Mouse (Mus musculus): ENCODE measurements around the gene Ptpn21. TPM values are rescaled to one million over a fixed set of nuclear protein-coding genes. Genes with fewer than 3 reads are reported as not detected.

The Ptpn21 gene
- 5.3 and 6.1 TPM in 2 replicates for polyA plus RNA-seq (2016; fragmentation: Nextera tagmentation; extraction: Ambion mirVana)

DNA sequence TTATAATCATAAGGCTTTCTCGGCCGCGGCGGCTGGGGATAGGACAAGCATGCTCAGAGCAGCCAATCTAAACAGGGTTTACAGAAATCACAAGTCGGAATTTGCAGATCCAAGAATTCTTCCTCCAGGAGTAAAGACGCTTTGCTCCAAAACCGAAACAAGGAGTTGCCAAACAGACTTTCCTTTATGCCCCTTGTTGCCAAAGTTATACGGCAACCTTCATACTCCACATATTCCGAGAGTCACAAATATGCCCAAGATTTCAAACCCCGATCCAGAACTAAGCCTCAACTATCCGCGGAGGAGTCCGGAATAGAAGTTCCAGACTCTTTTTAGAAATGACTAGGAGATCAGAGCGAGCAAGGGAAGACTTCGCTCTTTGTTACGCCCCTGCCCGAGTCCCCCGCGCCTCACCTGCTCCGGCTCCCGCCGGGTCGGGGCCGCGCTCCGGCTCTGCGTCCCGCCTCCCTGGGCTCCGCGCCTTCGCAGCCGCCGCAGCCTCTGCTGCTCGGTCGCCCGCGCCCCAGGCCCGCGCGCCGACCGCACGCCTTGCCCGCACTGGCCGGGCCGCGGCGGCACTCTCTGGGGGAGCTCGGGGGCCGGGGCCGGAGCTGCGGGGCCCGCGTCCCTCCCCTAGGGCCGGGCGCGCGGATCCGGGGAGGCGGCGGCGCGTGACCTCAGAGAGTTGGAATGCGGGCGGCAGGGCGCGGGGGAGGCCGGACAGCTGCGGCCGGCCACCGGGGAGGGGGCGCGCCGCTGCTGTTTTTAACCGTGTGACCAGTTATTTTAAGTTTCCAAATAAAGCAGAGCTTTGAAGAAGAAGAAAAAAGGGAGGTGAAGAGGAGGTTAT lies at the start of gene Ptpn21:
Gene Ptpn21 (minus strand): TSS at position 455 of the 850 bp plus-strand sequence.
- peaks cover 34% of the 10 kb centered on the region for H3K27me3 ChIP-seq (ENCODE audit: insufficient read depth, poor library complexity, severe bottlenecking)
- peak within 1 kb of the TSS; percentile 93 for H3K27ac ChIP-seq
- WGBS: under 1% methylated on average over 75 of the region's 75 CpGs
- H3K9me3 ChIP-seq: no peaks in the 10 kb centered on the region
- H3K4me1 ChIP-seq (replicated peaks): peaks cover 39% of the 10 kb centered on the region
- peak within 1 kb of the TSS; percentile 85 for H3K4me3 ChIP-seq
- H3K36me3 ChIP-seq: no peaks in the 10 kb centered on the region
- peak; percentile 54 for DNase-seq (ENCODE audit: low spot score)

DNA sequence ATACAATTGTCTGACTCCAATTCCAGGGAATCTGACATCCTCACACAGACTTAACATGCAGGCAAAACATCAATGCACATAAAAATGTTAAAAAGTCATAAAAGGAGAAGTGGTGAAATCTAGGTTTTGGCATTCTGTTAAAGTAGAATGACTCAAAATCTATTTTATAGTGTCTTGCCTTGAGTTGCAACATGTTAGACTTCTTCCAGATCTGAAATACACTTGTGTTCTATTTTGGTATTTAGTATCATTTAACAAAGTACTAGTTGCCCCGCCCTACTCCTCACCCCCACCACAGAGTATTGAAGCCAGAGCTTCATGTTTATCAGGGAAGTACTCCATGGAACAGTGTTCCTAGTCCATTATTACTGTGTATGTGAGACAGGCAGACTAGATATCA lies 47.0 kb upstream of the Ptpn21 start:
- 96% methylated on average over 1 of the region's 1 CpGs for WGBS
- Histone ChIP-seq H3K4me3 (no peak overlapping the region), H3K4me1 (replicated peaks) (no peaks in the 10 kb centered on the region), H3K36me3 (peaks cover 100% of the 10 kb centered on the region), H3K9me3 (no peaks in the 10 kb centered on the region), H3K27ac (no peak overlapping the region), H3K27me3 (ENCODE audit: insufficient read depth, poor library complexity, severe bottlenecking) (no peaks in the 10 kb centered on the region)
- no peak for DNase-seq (ENCODE audit: low spot score)

GRCm38 (mm10) chr12:98779148-98779547 lies 41.9 kb upstream of the Ptpn21 start:
- Histone ChIP-seq H3K4me1 (replicated peaks) (no peaks in the 10 kb centered on the region), H3K27me3 (ENCODE audit: insufficient read depth, poor library complexity, severe bottlenecking) (no peaks in the 10 kb centered on the region), H3K27ac (no peak overlapping the region), H3K36me3 (peaks cover 98% of the 10 kb centered on the region), H3K4me3 (no peak overlapping the region), H3K9me3 (no peaks in the 10 kb centered on the region)
- no peak for DNase-seq (ENCODE audit: low spot score)
- WGBS: 83% methylated on average over 4 of the region's 4 CpGs

DNA sequence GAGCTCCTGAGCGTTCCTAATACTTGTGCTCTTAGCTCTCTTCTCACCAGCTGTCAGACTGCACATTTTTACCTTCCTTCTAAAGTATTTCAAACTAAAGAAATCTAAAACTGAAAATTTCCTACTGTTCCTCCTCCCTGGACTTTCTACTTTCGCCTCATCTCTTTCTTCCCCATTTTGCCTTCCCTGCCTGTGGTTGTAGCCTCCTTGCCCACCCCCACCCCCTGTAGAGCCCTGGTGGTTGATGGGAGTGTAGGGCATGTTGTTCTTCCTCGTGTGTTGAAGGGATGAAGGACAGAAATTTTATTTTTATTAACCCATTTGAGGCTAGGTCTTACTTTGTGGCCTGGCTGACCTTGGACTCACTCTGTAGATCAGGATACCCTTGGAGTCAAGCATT lies 40.3 kb upstream of the Ptpn21 start:
- no peak overlapping the region for H3K27ac ChIP-seq
- H3K36me3 ChIP-seq: peaks cover 98% of the 10 kb centered on the region
- DNase-seq (ENCODE audit: low spot score): no peak
- H3K9me3 ChIP-seq: no peaks in the 10 kb centered on the region
- H3K4me1 ChIP-seq (replicated peaks): no peaks in the 10 kb centered on the region
- WGBS: 83% methylated on average over 3 of the region's 3 CpGs
- H3K27me3 ChIP-seq (ENCODE audit: insufficient read depth, poor library complexity, severe bottlenecking): no peaks in the 10 kb centered on the region
- no peak overlapping the region for H3K4me3 ChIP-seq

- no peaks in the 10 kb centered on the region for H3K9me3 ChIP-seq
- 100% methylated on average over 2 of the region's 2 CpGs for WGBS
- no peak overlapping the region for H3K4me3 ChIP-seq
- H3K4me1 ChIP-seq (replicated peaks): no peaks in the 10 kb centered on the region
- no peak for DNase-seq (ENCODE audit: low spot score)
- peaks cover 98% of the 10 kb centered on the region for H3K36me3 ChIP-seq
- H3K27ac ChIP-seq: no peak overlapping the region
- no peaks in the 10 kb centered on the region for H3K27me3 ChIP-seq (ENCODE audit: insufficient read depth, poor library complexity, severe bottlenecking)
Observed at GRCm38 (mm10) chr12:98766241-98766640, 29.0 kb upstream of the Ptpn21 start.

GRCm38 (mm10) chr12:98759700-98760099 lies 22.5 kb upstream of the Ptpn21 start:
- Histone ChIP-seq H3K4me3 (no peak overlapping the region), H3K4me1 (replicated peaks) (no peaks in the 10 kb centered on the region), H3K27me3 (ENCODE audit: insufficient read depth, poor library complexity, severe bottlenecking) (no peaks in the 10 kb centered on the region), H3K9me3 (no peaks in the 10 kb centered on the region), H3K27ac (no peak overlapping the region), H3K36me3 (peaks cover 94% of the 10 kb centered on the region)
- 91% methylated on average over 6 of the region's 6 CpGs for WGBS
- no peak for DNase-seq (ENCODE audit: low spot score)

GRCm38 (mm10) chr12:98757636-98758035 lies 20.4 kb upstream of the Ptpn21 start:
- no peak overlapping the region for H3K4me3 ChIP-seq
- H3K36me3 ChIP-seq: peaks cover 96% of the 10 kb centered on the region
- H3K9me3 ChIP-seq: no peaks in the 10 kb centered on the region
- no peaks in the 10 kb centered on the region for H3K27me3 ChIP-seq (ENCODE audit: insufficient read depth, poor library complexity, severe bottlenecking)
- H3K4me1 ChIP-seq (replicated peaks): no peaks in the 10 kb centered on the region
- no peak for DNase-seq (ENCODE audit: low spot score)
- no peak overlapping the region for H3K27ac ChIP-seq
- 93% methylated on average over 6 of the region's 6 CpGs for WGBS

GRCm38 (mm10) chr12:98747380-98747753 lies 10.2 kb upstream of the Ptpn21 start:
- Histone ChIP-seq H3K9me3 (no peaks in the 10 kb centered on the region), H3K27ac (peak overlapping the region; percentile 98), H3K4me3 (peak overlapping the region; percentile 90), H3K27me3 (ENCODE audit: insufficient read depth, poor library complexity, severe bottlenecking) (no peaks in the 10 kb centered on the region), H3K4me1 (replicated peaks) (peaks cover 24% of the 10 kb centered on the region), H3K36me3 (peaks cover 11% of the 10 kb centered on the region; the same call in 1 of the 2 replicates)
- 2% methylated on average over 14 of the region's 14 CpGs for WGBS
- no peak for DNase-seq (ENCODE audit: low spot score)

GRCm38 (mm10) chr12:98746746-98747379 lies 9.7 kb upstream of the Ptpn21 start, which contains the start of gene Zc3h14:
Gene Zc3h14 (plus strand): TSS chr12:98746964.
- Histone ChIP-seq H3K27ac (peak within 1 kb of the TSS; percentile 98), H3K27me3 (ENCODE audit: insufficient read depth, poor library complexity, severe bottlenecking) (no peaks in the 10 kb centered on the region), H3K36me3 (peaks cover 11% of the 10 kb centered on the region; the same call in 1 of the 2 replicates), H3K4me3 (peak within 1 kb of the TSS; percentile 90), H3K4me1 (replicated peaks) (peaks cover 24% of the 10 kb centered on the region), H3K9me3 (no peaks in the 10 kb centered on the region)
- WGBS: under 1% methylated on average over 87 of the region's 87 CpGs
- peak; percentile 93 for DNase-seq (ENCODE audit: low spot score)

- WGBS: 14% methylated on average over 2 of the region's 2 CpGs
- H3K27ac ChIP-seq: no peak overlapping the region
Observed at GRCm38 (mm10) chr12:98746131-98746530, 8.9 kb upstream of the Ptpn21 start.

GRCm38 (mm10) chr12:98745626-98746025 lies 8.4 kb upstream of the Ptpn21 start:
- WGBS: 75% methylated on average over 4 of the region's 4 CpGs
- Histone ChIP-seq H3K4me3 (no peak overlapping the region), H3K27ac (no peak overlapping the region), H3K36me3 (0 out of 2 replicates have a peak, but pooled peaks cover 5% of the 10 kb centered on the region), H3K4me1 (replicated peaks) (peaks cover 23% of the 10 kb centered on the region), H3K9me3 (no peaks in the 10 kb centered on the region), H3K27me3 (ENCODE audit: insufficient read depth, poor library complexity, severe bottlenecking) (no peaks in the 10 kb centered on the region)
- no peak for DNase-seq (ENCODE audit: low spot score)

More at GRCm38 (mm10) chr12:98746131-98746530, 8.9 kb upstream of the Ptpn21 start:
- Histone ChIP-seq H3K4me1 (replicated peaks) (peaks cover 24% of the 10 kb centered on the region), H3K27me3 (ENCODE audit: insufficient read depth, poor library complexity, severe bottlenecking) (no peaks in the 10 kb centered on the region), H3K36me3 (peaks cover 10% of the 10 kb centered on the region; the same call in 1 of the 2 replicates), H3K4me3 (peak overlapping the region; percentile 90), H3K9me3 (no peaks in the 10 kb centered on the region)
- peak; percentile 50 for DNase-seq (ENCODE audit: low spot score)

DNA sequence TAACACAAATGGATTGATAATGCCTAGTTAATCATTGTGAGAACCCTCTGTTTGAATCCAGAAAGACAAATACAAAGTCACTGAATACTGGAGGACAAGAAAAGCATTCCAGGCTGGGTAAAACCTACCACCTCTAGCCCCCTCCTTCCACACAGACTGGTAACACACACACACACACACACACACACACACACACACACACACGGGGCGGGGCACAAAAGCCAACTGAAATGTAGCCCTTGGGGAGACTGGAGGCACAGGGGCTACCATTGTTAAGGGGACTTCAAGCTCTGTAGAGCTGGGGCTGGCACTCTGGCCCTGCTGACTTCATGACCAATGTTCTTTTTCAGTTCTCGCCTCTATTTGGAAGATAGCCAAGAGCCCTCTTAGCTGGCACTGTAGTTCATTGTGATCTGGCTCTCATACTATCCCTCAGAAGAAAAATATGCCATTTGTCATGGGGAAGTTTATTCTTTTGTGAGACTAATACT lies 3.9 kb upstream of the Ptpn21 start:
- 72% methylated on average over 3 of the region's 3 CpGs for WGBS
- no peak for DNase-seq (ENCODE audit: low spot score)
- H3K27ac ChIP-seq: no peak overlapping the region
- peaks cover 19% of the 10 kb centered on the region for H3K4me1 ChIP-seq (replicated peaks)
- no peaks in the 10 kb centered on the region for H3K9me3 ChIP-seq
- H3K27me3 ChIP-seq (ENCODE audit: insufficient read depth, poor library complexity, severe bottlenecking): peaks cover 26% of the 10 kb centered on the region
- no peaks in the 10 kb centered on the region for H3K36me3 ChIP-seq
- no peak overlapping the region for H3K4me3 ChIP-seq

Measured in hindbrain, embryonic 10.5 days (tissue).